Mouse (Mus musculus) heart, adult 18-20 months (tissue): ENCODE results near the gene Lrrtm4. TPM values are rescaled to one million over a fixed set of nuclear protein-coding genes. Genes with fewer than 3 reads are reported as not detected.

Source experiments
- DNase-seq, 2 experiments: peaks; one replicate each; pipeline ENCODE4 v3.0.0; 2021 to 2022; ENCODE audit warnings: mixed read lengths in 1 of 2
- total RNA-seq, 2 experiments: library from RNA; stranded (reverse); gene quantifications; 2 replicates each; pipeline ENCODE4 v1.2.3; 2021

Gene Lrrtm4
- total RNA-seq, 2 experiments from 2014 or later = not detected

GRCm38 (mm10) chr6:80331751-80332150 lies 313.1 kb downstream of the Lrrtm4 start:
- DNase-seq = no peak

- no peak for DNase-seq
Measured at GRCm38 (mm10) chr6:80352307-80352706, 333.6 kb downstream of the Lrrtm4 start.

GRCm38 (mm10) chr6:80357092-80357491 lies 338.4 kb downstream of the Lrrtm4 start:
- no peak for DNase-seq

- DNase-seq = no peak
Measured at GRCm38 (mm10) chr6:80363593-80363992, 344.9 kb downstream of the Lrrtm4 start.

GRCm38 (mm10) chr6:80366532-80366931 lies 347.9 kb downstream of the Lrrtm4 start:
- DNase-seq = no peak

- no peak for DNase-seq
Measured at GRCm38 (mm10) chr6:80389571-80389970, 370.9 kb downstream of the Lrrtm4 start.

GRCm38 (mm10) chr6:80406757-80407156 lies 388.1 kb downstream of the Lrrtm4 start:
- no peak for DNase-seq

GRCm38 (mm10) chr6:80440135-80440534 lies 421.5 kb downstream of the Lrrtm4 start:
- DNase-seq = no peak

- DNase-seq = no peak
Measured at GRCm38 (mm10) chr6:80470546-80470945, 451.9 kb downstream of the Lrrtm4 start.

GRCm38 (mm10) chr6:80476153-80476552 lies 457.5 kb downstream of the Lrrtm4 start:
- DNase-seq = no peak

GRCm38 (mm10) chr6:80545017-80545416 lies 526.3 kb downstream of the Lrrtm4 start:
- no peak for DNase-seq

GRCm38 (mm10) chr6:80549907-80550306 lies 531.2 kb downstream of the Lrrtm4 start:
- DNase-seq = no peak

GRCm38 (mm10) chr6:80553398-80553797 lies 534.7 kb downstream of the Lrrtm4 start:
- DNase-seq = no peak

- no peak for DNase-seq
Measured at GRCm38 (mm10) chr6:80554991-80555390, 536.3 kb downstream of the Lrrtm4 start.

GRCm38 (mm10) chr6:80577227-80577626 lies 558.5 kb downstream of the Lrrtm4 start:
- no peak for DNase-seq

- DNase-seq = no peak
Measured at GRCm38 (mm10) chr6:80582225-80582624, 563.5 kb downstream of the Lrrtm4 start.

GRCm38 (mm10) chr6:80589776-80590175 lies 571.1 kb downstream of the Lrrtm4 start:
- no peak for DNase-seq

- DNase-seq = no peak
Measured at GRCm38 (mm10) chr6:80619508-80619907, 600.8 kb downstream of the Lrrtm4 start.

- no peak for DNase-seq
Measured at GRCm38 (mm10) chr6:80622676-80623334, 604.1 kb downstream of the Lrrtm4 start.

- no peak for DNase-seq
Measured at GRCm38 (mm10) chr6:80625509-80625908, 606.8 kb downstream of the Lrrtm4 start.

- no peak for DNase-seq
Measured at GRCm38 (mm10) chr6:80662729-80663128, 644.1 kb downstream of the Lrrtm4 start.

- DNase-seq = no peak
Measured at GRCm38 (mm10) chr6:80664039-80664438, 645.4 kb downstream of the Lrrtm4 start.

- no peak for DNase-seq
Measured at GRCm38 (mm10) chr6:80704183-80704582, 685.5 kb downstream of the Lrrtm4 start.

GRCm38 (mm10) chr6:80720468-80720867 lies 701.8 kb downstream of the Lrrtm4 start:
- DNase-seq = no peak

GRCm38 (mm10) chr6:80733416-80733815 lies 714.7 kb downstream of the Lrrtm4 start:
- no peak for DNase-seq
